Mouse (Mus musculus) kidney, postnatal 0 days (tissue): ENCODE data around the gene Popdc3. TPM values are rescaled to one million over a fixed set of nuclear protein-coding genes. Genes with fewer than 3 reads are reported as not detected.
"Not testable (repeated sequence)": the region's sequence is repeated elsewhere in the genome, so short reads cannot be mapped to it uniquely, and the experiment has no call there.

Experiments used
- ATAC-seq: fragments of 200-750 bp; cut with Nextera tagmentation; replicated peaks from 2 replicates; pipeline ENCODE4 v1.8.0; 2017; ENCODE audit warnings: low read depth, moderate number of reproducible peaks, moderate TSS enrichment, moderate library complexity; ENCODE audit not compliant: low FRiP score
- DNase-seq: peaks from one replicate; pipeline ENCODE4 v3.0.0-alpha.2; 2016; ENCODE audit warnings: low spot score
- H3K27ac ChIP-seq: fragments of 300-500 bp; sonication (generic); 2 replicates; pipeline ENCODE4 v1.5.1; 2014; ENCODE audit warnings: mild to moderate bottlenecking
- H3K27me3 ChIP-seq: fragments of 300-500 bp; sonication (generic); 2 replicates; pipeline ENCODE4 v1.6.1; 2014; ENCODE audit warnings: low read length, mixed read lengths; ENCODE audit not compliant: insufficient read depth
- H3K36me3 ChIP-seq: fragments of 300-500 bp; sonication (generic); 2 replicates; pipeline ENCODE4 v1.6.1; 2014; ENCODE audit warnings: low read length, mixed read lengths; ENCODE audit not compliant: insufficient read depth
- H3K4me1 ChIP-seq: fragments of 300-500 bp; sonication (generic); replicated peaks from 2 replicates; pipeline ENCODE4 v1.6.1; 2014; ENCODE audit warnings: antibody characterized with exemption, low read length, mixed read lengths; ENCODE audit not compliant: insufficient read depth
- H3K4me2 ChIP-seq: fragments of 300-500 bp; sonication (generic); 2 replicates; pipeline ENCODE4 v1.6.1; 2014; ENCODE audit warnings: mild to moderate bottlenecking, low read length, moderate library complexity, mixed read lengths
- H3K4me3 ChIP-seq: fragments of 300-500 bp; sonication (generic); replicated peaks from 2 replicates; pipeline ENCODE4 v1.5.1; 2014; ENCODE audit warnings: low read depth, low read length
- H3K9ac ChIP-seq: fragments of 300-500 bp; sonication (generic); 2 replicates; pipeline ENCODE4 v1.6.1; 2014; ENCODE audit warnings: low read depth, low read length
- H3K9me3 ChIP-seq: fragments of 300-500 bp; sonication (generic); replicated peaks from 2 replicates; pipeline ENCODE4 v1.6.1; 2016; ENCODE audit warnings: low read length, inconsistent platforms, mixed read lengths
- CTCF ChIP-seq: IDR thresholded peaks from 2 replicates; pipeline ENCODE4 v1.5.1; 2016; ENCODE audit warnings: antibody characterized with exemption, low read depth, mild to moderate bottlenecking, moderate library complexity
- WGBS: fragments of 180-500 bp; shearing (Covaris S2); extraction: QIAGEN DNeasy Blood & Tissue Kit; methylation state at CpG from one replicate; pipeline ENCODE4 v1.1.7; 2014; 5-methylcytosine and 5-hydroxymethylcytosine counted together
- polyA plus RNA-seq: library from polyadenylated mRNA; unstranded; fragments of >200 nt; fragmentation: Nextera tagmentation; extraction: Ambion mirVana; gene quantifications from 2 replicates; pipeline ENCODE4 v1.2.1, GENCODE M21; 2015

Gene Popdc3
- polyA plus RNA-seq, 1 experiment from 2014 or later: 0.32 TPM

DNA sequence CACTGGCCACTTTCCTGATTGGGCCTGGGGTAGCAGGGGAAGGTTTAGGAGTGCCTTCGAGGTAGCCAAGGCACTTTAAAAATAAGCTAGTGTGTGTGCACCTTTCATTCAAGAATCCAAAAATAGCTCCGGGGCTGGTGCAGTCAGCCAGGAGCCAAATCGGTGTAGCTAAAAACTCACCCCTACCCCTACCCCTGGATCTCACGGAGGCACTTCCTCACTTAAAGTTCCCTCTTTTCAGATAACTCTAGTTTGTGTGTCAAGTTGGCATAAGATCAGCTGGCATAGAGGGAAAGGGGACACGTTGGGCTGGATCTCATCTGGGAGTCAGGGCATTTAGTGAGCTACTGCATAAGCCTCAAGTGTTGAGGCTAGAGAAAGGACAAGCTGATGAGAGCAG is 107.8 kb downstream of the Popdc3 start:
- no peaks in the 10 kb centered on the region for H3K36me3 ChIP-seq
- no peak overlapping the region for H3K9ac ChIP-seq
- peaks cover 15% of the 10 kb centered on the region for H3K27me3 ChIP-seq
- no peaks in the 10 kb centered on the region for H3K4me1 ChIP-seq
- ATAC-seq: no peak
- H3K4me3 ChIP-seq: no peak overlapping the region
- no peak overlapping the region for H3K27ac ChIP-seq
- 83% methylated on average over 5 of the region's 5 CpGs for WGBS
- no peak for TF ChIP-seq CTCF
- no peaks in the 10 kb centered on the region for H3K9me3 ChIP-seq
- no peak overlapping the region for H3K4me2 ChIP-seq
- no peak for DNase-seq

- H3K9ac ChIP-seq: no peak overlapping the region
- H3K4me2 ChIP-seq: no peak overlapping the region
- peaks cover 15% of the 10 kb centered on the region for H3K27me3 ChIP-seq
- H3K36me3 ChIP-seq: no peaks in the 10 kb centered on the region
- WGBS: 49% methylated on average over 7 of the region's 7 CpGs
- H3K4me1 ChIP-seq: no peaks in the 10 kb centered on the region
- TF ChIP-seq CTCF: no peak
- ATAC-seq (no peak), DNase-seq (no peak)
- H3K27ac ChIP-seq: no peak overlapping the region
- no peak overlapping the region for H3K4me3 ChIP-seq
- no peaks in the 10 kb centered on the region for H3K9me3 ChIP-seq
These were observed 110.5 kb downstream of the Popdc3 start for GRCm38 (mm10) chr10:45288351-45288750.

GRCm38 (mm10) chr10:45289218-45290105 is 111.6 kb downstream of the Popdc3 start:
- ATAC-seq (peak; percentile 85), DNase-seq (peak; percentile 27)
- H3K27me3 ChIP-seq: peaks cover 15% of the 10 kb centered on the region
- H3K4me1 ChIP-seq: no peaks in the 10 kb centered on the region
- peak overlapping the region; percentile 94 for H3K4me2 ChIP-seq
- no peaks in the 10 kb centered on the region for H3K9me3 ChIP-seq
- no peak for TF ChIP-seq CTCF
- no peaks in the 10 kb centered on the region for H3K36me3 ChIP-seq
- H3K4me3 ChIP-seq: peak overlapping the region; percentile 49
- H3K27ac ChIP-seq: no peak overlapping the region
- peak overlapping the region; percentile 55 for H3K9ac ChIP-seq
- 1% methylated on average over 70 of the region's 71 CpGs for WGBS

DNA sequence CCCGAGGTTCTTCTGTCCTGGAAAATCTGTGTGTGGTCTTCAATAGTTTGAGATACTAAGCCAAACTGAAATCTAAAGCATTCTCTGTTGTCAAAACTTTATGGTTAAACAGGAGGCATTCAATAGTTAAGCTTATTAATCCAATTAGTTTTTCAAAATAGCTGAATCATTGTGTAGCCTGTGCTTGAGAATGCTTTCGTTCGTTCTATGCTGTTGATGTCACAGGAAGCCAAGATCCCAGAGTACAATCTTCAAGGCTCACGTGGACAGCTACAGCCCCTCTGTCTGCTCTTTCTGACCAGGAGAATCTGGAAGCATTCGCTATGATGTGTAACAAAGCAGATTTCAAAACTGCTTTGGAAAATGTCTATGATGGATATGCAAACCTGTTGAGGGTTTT is 112.7 kb downstream of the Popdc3 start:
- Histone ChIP-seq H3K36me3 (no peaks in the 10 kb centered on the region), H3K27ac (no peak overlapping the region), H3K4me3 (no peak overlapping the region), H3K9ac (no peak overlapping the region), H3K27me3 (peaks cover 15% of the 10 kb centered on the region), H3K4me2 (no peak overlapping the region), H3K4me1 (no peaks in the 10 kb centered on the region), H3K9me3 (no peaks in the 10 kb centered on the region)
- no peak for TF ChIP-seq CTCF
- WGBS: 76% methylated on average over 5 of the region's 5 CpGs
- DNase-seq: no peak
- no peak for ATAC-seq

- not testable (repeated sequence) for H3K4me3 ChIP-seq, H3K36me3 ChIP-seq, ATAC-seq, H3K27ac ChIP-seq, H3K4me1 ChIP-seq, H3K4me2 ChIP-seq, H3K9ac ChIP-seq, DNase-seq, H3K9me3 ChIP-seq
- 68% methylated on average over 4 of the region's 4 CpGs for WGBS
- peaks cover 15% of the 10 kb centered on the region for H3K27me3 ChIP-seq
These were observed 114.3 kb downstream of the Popdc3 start for GRCm38 (mm10) chr10:45292159-45292558.

DNA sequence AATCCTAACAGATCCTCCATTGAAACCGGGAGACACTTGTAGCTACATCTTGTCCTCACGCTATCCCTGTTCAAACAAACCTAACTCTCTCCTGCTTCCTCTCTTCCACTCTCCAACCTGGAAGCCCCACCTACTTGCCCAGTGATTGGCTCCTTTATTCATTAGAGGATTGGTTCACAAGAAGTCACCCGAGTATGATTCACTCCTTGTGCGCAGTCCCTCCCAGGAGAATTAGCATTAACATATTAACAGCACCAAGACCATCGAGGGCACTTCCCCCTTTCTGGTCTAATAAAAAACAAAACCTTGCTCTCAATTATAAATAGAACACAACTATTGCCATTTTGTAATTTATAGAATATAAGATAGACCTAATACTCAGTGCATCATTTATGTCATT is 117.2 kb downstream of the Popdc3 start:
- Histone ChIP-seq H3K4me3 (no peak overlapping the region), H3K27me3 (no peaks in the 10 kb centered on the region), H3K27ac (no peak overlapping the region), H3K4me1 (no peaks in the 10 kb centered on the region), H3K4me2 (no peak overlapping the region), H3K9ac (no peak overlapping the region), H3K36me3 (no peaks in the 10 kb centered on the region), H3K9me3 (no peaks in the 10 kb centered on the region)
- no peak for ATAC-seq
- no peak for DNase-seq
- 80% methylated on average over 5 of the region's 5 CpGs for WGBS
- no peak for TF ChIP-seq CTCF

DNA sequence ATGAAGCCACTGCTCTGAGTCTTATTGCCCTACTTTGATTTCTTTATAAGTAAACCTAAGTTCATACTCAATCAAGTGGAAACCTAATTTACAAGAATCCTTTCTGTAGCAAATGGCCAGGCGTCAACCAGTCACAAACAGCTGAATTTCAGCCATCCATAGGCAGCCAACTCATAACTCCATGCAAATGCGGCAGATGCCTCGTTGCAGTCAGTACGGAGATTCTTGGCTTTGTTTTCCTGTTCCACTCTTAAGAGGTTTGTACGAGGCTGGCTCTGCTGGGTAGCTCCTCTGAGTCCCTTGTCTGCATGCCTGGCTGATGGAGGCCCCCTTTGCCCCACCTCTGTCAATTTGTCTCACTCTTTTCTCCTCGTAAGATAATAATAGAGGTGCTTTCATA is 120.6 kb downstream of the Popdc3 start:
- no peak overlapping the region for H3K9ac ChIP-seq
- DNase-seq: no peak
- no peaks in the 10 kb centered on the region for H3K36me3 ChIP-seq
- no peaks in the 10 kb centered on the region for H3K27me3 ChIP-seq
- no peak for ATAC-seq
- H3K27ac ChIP-seq: no peak overlapping the region
- no peak overlapping the region for H3K4me3 ChIP-seq
- no peak for TF ChIP-seq CTCF
- H3K9me3 ChIP-seq: no peaks in the 10 kb centered on the region
- no peaks in the 10 kb centered on the region for H3K4me1 ChIP-seq
- H3K4me2 ChIP-seq: no peak overlapping the region
- WGBS: 64% methylated on average over 6 of the region's 6 CpGs
